Mouse (Mus musculus) cortical plate, adult 2 months (tissue): Measurements from ENCODE around the gene Espl1.

Experiments used
- CTCF ChIP-seq: fragments of 200-500 bp; IDR thresholded peaks from 2 replicates; pipeline ENCODE4 v1.5.1; 2011; ENCODE audit warnings: mild to moderate bottlenecking, control low read depth, low read length; ENCODE audit not compliant: insufficient read depth; ENCODE audit errors: extremely low read depth
- POLR2A ChIP-seq: fragments of 200-500 bp; IDR thresholded peaks from 2 replicates; pipeline ENCODE4 v1.6.1; 2011; ENCODE audit warnings: mild to moderate bottlenecking, low read length, control low read depth; ENCODE audit not compliant: insufficient read depth; ENCODE audit errors: extremely low read depth

GRCm38 (mm10) chr15:102315292-102315691 lies 19.2 kb downstream of the Espl1 start:
- no peak for TF ChIP-seq CTCF
- no peak for TF ChIP-seq POLR2A
